Mouse (Mus musculus) stomach, postnatal 0 days (tissue): ENCODE measurements around the gene Cdk14. TPM values are rescaled to one million over a fixed set of nuclear protein-coding genes. Genes with fewer than 3 reads are reported as not detected.

Experiments
- ATAC-seq: fragments of 200-750 bp; cut with Nextera tagmentation; 2 replicates; pipeline ENCODE4 v1.8.0; 2017; ENCODE audit not compliant: low FRiP score, low TSS enrichment
- DNase-seq: peaks from one replicate; pipeline ENCODE4 v3.0.0-alpha.2; 2016; ENCODE audit warnings: low spot score
- H3K27ac ChIP-seq: fragments of 300-500 bp; sonication (generic); replicated peaks from 2 replicates; pipeline ENCODE4 v1.5.1; 2014; ENCODE audit warnings: mild to moderate bottlenecking, control low read depth
- H3K27me3 ChIP-seq: fragments of 300-500 bp; sonication (generic); 2 replicates; pipeline ENCODE4 v1.6.1; 2014; ENCODE audit warnings: low read length; ENCODE audit not compliant: control insufficient read depth, insufficient read depth
- H3K36me3 ChIP-seq: fragments of 300-500 bp; sonication (generic); 2 replicates; pipeline ENCODE4 v1.6.1; 2014; ENCODE audit warnings: low read length, mixed read lengths; ENCODE audit not compliant: control insufficient read depth, insufficient read depth
- H3K4me1 ChIP-seq: fragments of 300-500 bp; sonication (generic); replicated peaks from 2 replicates; pipeline ENCODE4 v1.6.1; 2014; ENCODE audit warnings: antibody characterized with exemption; ENCODE audit not compliant: control insufficient read depth, insufficient read depth
- H3K4me2 ChIP-seq: fragments of 300-500 bp; sonication (generic); replicated peaks from 2 replicates; pipeline ENCODE4 v1.6.1; 2014; ENCODE audit warnings: low read depth, mild to moderate bottlenecking, control low read depth, moderate library complexity
- H3K4me3 ChIP-seq: fragments of 300-500 bp; sonication (generic); 2 replicates; pipeline ENCODE4 v1.5.1; 2014; ENCODE audit warnings: low read depth, low read length, control low read depth
- H3K9ac ChIP-seq: fragments of 300-500 bp; sonication (generic); 2 replicates; pipeline ENCODE4 v1.6.1; 2014; ENCODE audit warnings: mild to moderate bottlenecking, low read length, control low read depth, mixed read lengths
- H3K9me3 ChIP-seq: fragments of 300-500 bp; sonication (generic); 2 replicates; pipeline ENCODE4 v1.6.1; 2016; ENCODE audit warnings: low read length; ENCODE audit not compliant: control insufficient read depth
- CTCF ChIP-seq: IDR thresholded peaks from 2 replicates; pipeline ENCODE4 v1.5.1; 2016; ENCODE audit warnings: antibody characterized with exemption, low read depth, mild to moderate bottlenecking, moderate library complexity
- EP300 ChIP-seq: optimal IDR thresholded peaks from 2 replicates; pipeline ENCODE3; 2016; ENCODE audit warnings: antibody characterized with exemption
- WGBS: fragments of 180-500 bp; shearing (Covaris S2); extraction: QIAGEN DNeasy Blood & Tissue Kit; methylation state at CpG from one replicate; pipeline ENCODE4 v1.1.7; 2014; 5-methylcytosine and 5-hydroxymethylcytosine counted together
- polyA plus RNA-seq: library from polyadenylated mRNA; unstranded; fragments of >200 nt; fragmentation: Nextera tagmentation; extraction: Ambion mirVana; gene quantifications from 2 replicates; pipeline ENCODE4 v1.2.1, GENCODE M21; 2015

Gene Cdk14
- polyA plus RNA-seq, 1 experiment from 2014 or later = 6.1 TPM

DNA sequence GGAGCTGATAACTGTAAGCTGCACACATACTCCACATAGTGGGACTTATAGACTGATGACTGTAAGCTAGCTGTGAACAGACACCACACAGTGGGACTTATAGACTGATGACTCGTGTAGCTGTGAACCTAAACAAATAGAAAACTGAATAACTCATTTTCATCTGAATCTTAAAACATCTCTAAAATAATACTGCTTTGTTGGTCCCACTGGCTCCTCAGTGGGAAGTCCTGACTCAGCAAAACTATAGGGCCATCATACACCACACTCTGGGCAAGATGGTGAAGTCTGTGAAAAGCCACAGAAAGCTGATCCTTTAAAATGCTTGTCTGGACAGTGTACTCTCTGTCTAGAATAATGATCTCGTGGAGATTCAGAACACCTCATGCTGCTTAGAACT is 464.7 kb downstream of the Cdk14 start:
- Histone ChIP-seq H3K9ac (no peak overlapping the region), H3K27me3 (no peaks in the 10 kb centered on the region), H3K36me3 (no peaks in the 10 kb centered on the region), H3K9me3 (no peaks in the 10 kb centered on the region), H3K4me1 (no peaks in the 10 kb centered on the region), H3K4me2 (no peak overlapping the region), H3K4me3 (no peak overlapping the region), H3K27ac (no peak overlapping the region)
- no peak for DNase-seq
- ATAC-seq = no peak
- 68% methylated on average over 2 of the region's 2 CpGs for WGBS
- TF ChIP-seq CTCF (no peak), EP300 (no peak)

DNA sequence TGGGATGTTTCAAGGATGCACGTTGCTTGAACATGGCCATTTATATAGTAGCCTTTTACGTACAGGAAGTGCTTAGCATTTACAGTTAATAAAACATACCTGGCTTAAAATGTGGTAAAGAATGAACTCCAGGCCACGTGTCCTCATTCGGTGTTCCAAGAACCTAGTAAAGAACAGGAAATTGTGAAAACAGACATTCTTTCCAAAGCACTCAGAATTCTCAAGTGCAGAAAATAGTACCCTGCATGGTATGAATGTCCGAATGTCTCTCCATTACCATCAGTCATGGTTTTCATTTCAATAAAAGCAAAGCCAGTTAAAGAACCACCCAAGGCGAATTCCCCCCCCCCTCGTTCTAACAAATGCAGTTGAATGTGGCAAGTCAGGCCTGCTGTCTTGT is 470.7 kb downstream of the Cdk14 start:
- WGBS = 72% methylated on average over 7 of the region's 7 CpGs
- Histone ChIP-seq H3K4me2 (no peak overlapping the region), H3K27me3 (no peaks in the 10 kb centered on the region), H3K36me3 (no peaks in the 10 kb centered on the region), H3K9me3 (no peaks in the 10 kb centered on the region), H3K27ac (no peak overlapping the region), H3K4me3 (no peak overlapping the region), H3K9ac (no peak overlapping the region), H3K4me1 (no peaks in the 10 kb centered on the region)
- TF ChIP-seq EP300 = no peak
- TF ChIP-seq CTCF = no peak
- DNase-seq (no peak), ATAC-seq (no peak)

DNA sequence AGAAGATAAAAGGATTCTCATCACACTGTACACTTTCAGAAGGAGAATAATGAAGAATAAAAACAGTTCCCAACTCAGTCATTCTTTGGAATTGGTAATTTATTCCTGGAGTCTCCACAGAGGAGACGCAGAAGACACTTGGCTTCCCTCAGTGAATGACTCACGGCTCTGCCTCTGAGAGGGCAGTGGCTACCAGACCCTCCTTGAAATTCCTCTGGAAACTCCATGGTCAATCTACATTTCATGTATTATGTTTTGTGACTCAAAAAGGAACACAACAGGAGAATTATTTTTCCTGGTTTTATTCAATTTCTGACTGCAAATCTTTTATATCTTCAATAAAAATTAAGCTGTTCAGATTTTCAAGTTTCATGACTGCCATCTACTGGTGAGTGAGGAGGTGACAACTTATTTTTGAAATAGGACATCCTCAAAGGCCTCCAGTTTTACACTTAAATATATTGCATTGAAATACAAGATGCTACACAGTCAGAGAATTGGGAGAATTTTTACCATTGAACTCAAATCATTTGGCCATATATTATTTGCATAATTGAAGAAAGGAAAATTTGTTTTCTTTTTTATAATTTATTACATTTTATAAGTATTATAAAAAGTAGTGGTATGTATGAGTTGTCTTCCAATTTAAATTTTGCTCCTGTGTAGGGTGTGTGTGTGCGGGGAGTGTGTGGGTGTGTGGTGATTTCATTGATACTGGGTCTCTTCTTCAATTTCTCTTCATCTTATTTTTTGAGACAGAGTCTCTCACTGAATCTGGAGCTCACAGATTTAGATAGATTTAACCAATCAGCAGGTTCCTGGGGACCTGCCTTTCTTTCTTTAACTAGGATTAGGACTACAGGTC is 471.8 kb downstream of the Cdk14 start:
- H3K4me1 ChIP-seq = no peaks in the 10 kb centered on the region
- H3K9me3 ChIP-seq = no peaks in the 10 kb centered on the region
- no peak overlapping the region for H3K4me2 ChIP-seq
- no peaks in the 10 kb centered on the region for H3K36me3 ChIP-seq
- TF ChIP-seq CTCF (peak; percentile 76), EP300 (no peak)
- no peak overlapping the region for H3K4me3 ChIP-seq
- 48% methylated on average over 3 of the region's 3 CpGs for WGBS
- no peak for ATAC-seq
- no peak for DNase-seq
- no peak overlapping the region for H3K27ac ChIP-seq
- no peaks in the 10 kb centered on the region for H3K27me3 ChIP-seq
- H3K9ac ChIP-seq = no peak overlapping the region

DNA sequence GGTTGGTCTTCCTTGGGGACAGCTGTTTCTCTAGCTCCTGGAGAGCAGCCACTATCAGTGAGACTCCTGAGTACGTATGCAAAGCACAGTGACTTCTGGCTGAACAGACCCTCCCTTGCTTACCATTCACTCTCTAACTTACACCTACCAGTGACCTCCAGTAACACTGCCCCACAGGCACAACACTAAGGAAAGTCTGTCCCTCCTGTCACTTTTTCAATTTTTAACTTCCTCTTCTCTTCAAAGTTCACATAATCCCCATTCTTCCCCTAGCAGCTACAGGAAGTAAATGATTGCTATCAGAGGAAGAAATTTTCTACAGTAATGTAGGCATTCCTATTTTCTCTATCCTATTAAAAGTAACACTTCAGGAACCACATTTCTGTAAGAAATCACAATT is 485.0 kb downstream of the Cdk14 start:
- WGBS = 71% methylated on average over 1 of the region's 1 CpGs
- Histone ChIP-seq H3K9ac (no peak overlapping the region), H3K4me1 (no peaks in the 10 kb centered on the region), H3K4me2 (no peak overlapping the region), H3K9me3 (no peaks in the 10 kb centered on the region), H3K36me3 (no peaks in the 10 kb centered on the region), H3K27me3 (no peaks in the 10 kb centered on the region), H3K4me3 (no peak overlapping the region), H3K27ac (no peak overlapping the region)
- TF ChIP-seq CTCF = no peak
- TF ChIP-seq EP300 = no peak
- DNase-seq = no peak
- no peak for ATAC-seq

GRCm38 (mm10) chr5:4934491-4934890 is 485.6 kb downstream of the Cdk14 start:
- H3K27me3 ChIP-seq = no peaks in the 10 kb centered on the region
- no peaks in the 10 kb centered on the region for H3K36me3 ChIP-seq
- H3K9ac ChIP-seq = no peak overlapping the region
- H3K4me2 ChIP-seq = no peak overlapping the region
- no peak for TF ChIP-seq CTCF
- TF ChIP-seq EP300 = no peak
- no peak overlapping the region for H3K4me3 ChIP-seq
- no peak overlapping the region for H3K27ac ChIP-seq
- 90% methylated on average over 6 of the region's 6 CpGs for WGBS
- DNase-seq = no peak
- H3K4me1 ChIP-seq = no peaks in the 10 kb centered on the region
- no peak for ATAC-seq
- no peaks in the 10 kb centered on the region for H3K9me3 ChIP-seq

GRCm38 (mm10) chr5:4931539-4932143 is 488.5 kb downstream of the Cdk14 start:
- Histone ChIP-seq H3K36me3 (no peaks in the 10 kb centered on the region), H3K27ac (no peak overlapping the region), H3K27me3 (no peaks in the 10 kb centered on the region), H3K9me3 (no peaks in the 10 kb centered on the region), H3K4me3 (no peak overlapping the region), H3K4me1 (no peaks in the 10 kb centered on the region), H3K4me2 (no peak overlapping the region), H3K9ac (no peak overlapping the region)
- 61% methylated on average over 8 of the region's 8 CpGs for WGBS
- no peak for TF ChIP-seq CTCF
- no peak for TF ChIP-seq EP300
- no peak for ATAC-seq
- DNase-seq = no peak
